Mouse (Mus musculus) v-Abl transformed pro-B cells (cell line): ENCODE measurements at regions not wholly inside any gene's neighbourhood (a gene's known extent, or its start where the extent isn't known, plus 50 kb on each side); places are given as distances from the start of the nearest gene placed in this dataset.

ENCODE experiments used
- in situ Hi-C, 2 experiments: fragments of 400-800 bp; cut with MboI; formaldehyde crosslinking; loops; one replicate each; pipeline ENCODE4 v1.15.1; 2025; ENCODE audit not compliant: unreplicated experiment in 2 of 2

DNA sequence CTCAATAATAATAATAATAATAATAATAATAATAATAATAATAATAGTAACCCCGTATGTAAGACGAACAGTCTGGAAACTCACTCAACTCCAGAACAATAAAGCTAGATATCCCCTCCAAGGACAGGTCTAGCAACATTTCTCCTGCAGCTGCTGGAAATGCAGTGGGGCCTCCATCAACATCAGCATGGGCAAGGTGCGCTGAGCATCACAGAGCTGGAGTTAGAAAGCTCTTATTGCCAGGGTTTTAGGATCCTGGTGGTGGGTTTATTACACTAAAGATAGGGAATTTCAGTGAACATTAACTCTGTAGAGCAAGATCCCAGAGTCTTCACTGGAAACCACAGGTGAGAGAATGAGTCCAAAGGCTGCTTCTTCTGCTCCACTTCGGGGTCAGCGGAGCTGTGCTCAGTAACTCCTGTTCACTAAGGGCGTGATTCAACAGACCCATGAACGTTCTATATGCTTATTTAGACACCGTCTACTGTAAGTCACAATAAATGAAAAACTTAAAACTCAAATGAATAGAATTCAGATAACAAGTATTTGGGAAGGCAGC is 64.6 kb upstream of the Ube2e1 start:
- in situ Hi-C loops, result no loop called here

GRCm38 (mm10) chr14:18394071-18394745 is 62.5 kb upstream of the Ube2e1 start:
- in situ Hi-C loops, result no loop called here

- in situ Hi-C loops, result no loop called here
Measured at GRCm38 (mm10) chr14:18391824-18392486, 60.3 kb upstream of the Ube2e1 start.

GRCm38 (mm10) chr14:18389390-18389789 is 57.7 kb upstream of the Ube2e1 start:
- in situ Hi-C loops, result no loop called here

DNA sequence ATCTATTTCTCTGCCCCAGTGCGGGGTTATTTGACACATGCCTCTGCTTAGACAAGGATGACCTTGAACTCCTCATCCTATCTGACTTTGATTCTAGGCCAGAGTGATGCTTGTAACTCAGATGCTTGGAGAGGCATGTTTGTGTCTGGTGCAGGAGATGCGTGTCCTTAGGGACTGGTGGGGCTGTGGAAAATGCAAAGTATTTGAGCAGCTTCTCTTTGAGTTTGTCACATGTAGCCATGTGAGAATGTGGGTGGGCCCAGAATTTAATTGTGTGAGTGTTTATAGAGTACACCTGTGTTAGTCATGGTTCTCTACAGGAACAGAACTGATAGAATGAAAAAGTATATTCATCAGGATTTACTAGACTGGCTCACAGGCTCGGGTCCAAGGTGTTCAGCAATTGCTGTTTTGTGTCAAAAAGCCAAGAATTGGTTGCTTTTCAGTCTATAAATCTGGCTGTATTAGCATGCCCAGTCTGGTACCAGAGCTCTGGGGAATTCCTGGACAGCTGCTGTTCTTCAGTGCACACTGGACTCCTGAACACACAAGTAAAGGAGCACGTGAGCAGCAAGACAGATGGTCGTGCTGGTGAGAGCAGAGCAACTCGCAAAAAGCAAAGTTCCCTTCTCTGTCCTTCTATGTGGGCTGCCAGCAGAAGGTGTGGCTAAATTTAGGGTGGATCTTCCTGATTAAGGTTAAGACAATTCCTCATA is 54.5 kb upstream of the Ube2e1 start:
- in situ Hi-C loops, result no loop called here
